Mouse (Mus musculus) left cerebral cortex, postnatal 4 days (tissue): ENCODE data around the gene Myadm. TPM values are rescaled to one million over a fixed set of nuclear protein-coding genes. Genes with fewer than 3 reads are reported as not detected.

Experiments used
- DNase-seq: peaks from one replicate; pipeline ENCODE4 v3.0.0-alpha.2; 2022
- intact Hi-C: fragments of 180-260 bp; cut with DNase I; formaldehyde crosslinking; loops from one replicate; pipeline ENCODE4 v1.15.1; 2025
- total RNA-seq, 2 experiments: library from RNA; stranded (reverse); gene quantifications; 2 replicates each; pipeline ENCODE4 v1.2.3; 2021

Myadm gene
- total RNA-seq, 2 experiments from 2014 or later: 34.6 to 35.9 TPM

DNA sequence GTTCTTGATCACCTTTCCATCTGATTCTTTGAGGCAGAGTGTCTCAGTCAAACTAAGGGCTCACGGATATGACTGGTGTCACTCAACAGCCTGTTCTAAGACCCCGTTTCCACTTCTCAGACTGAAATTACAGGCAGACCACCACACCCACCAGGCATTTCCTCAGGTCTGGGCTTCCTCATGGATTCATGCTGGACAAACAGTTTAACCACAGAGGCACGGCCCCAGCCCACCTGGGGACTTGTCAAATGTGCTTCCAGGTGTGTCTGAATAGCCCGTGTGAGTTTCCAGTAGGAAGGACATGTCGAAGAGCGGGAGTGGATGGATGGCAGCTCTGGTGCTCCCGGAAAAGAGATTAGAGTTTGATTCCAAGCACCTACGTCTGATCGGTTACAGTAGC lies 60.9 kb downstream of the Myadm start:
- DNase-seq: no peak
- intact Hi-C loops: no loop called here

Other genes with a start within 250 kb of the Myadm start
- not detected for gene AU018091, start 119.9 kb upstream of the Myadm start, total RNA-seq
- under 1 TPM; 0.06 to 0.08 TPM for gene Nlrp12, start 39.3 kb upstream of the Myadm start, total RNA-seq
- gene Prkcg, start 99 bp downstream of the Myadm start, total RNA-seq: 100 to 1,000 TPM in 1 of 2 experiments, 10 to 100 TPM in 1; 88.7 to 100 TPM
- gene Cacng7, start 43.9 kb downstream of the Myadm start, total RNA-seq: 100 to 1,000 TPM; 111 to 123 TPM
- gene Cacng8, start 101.6 kb downstream of the Myadm start, total RNA-seq: 100 to 1,000 TPM; 102 to 111 TPM
- 1 to 10 TPM in 1 of 2 experiments, under 1 TPM in 1; 0.91 to 1.2 TPM for gene Cacng6, start 135.1 kb downstream of the Myadm start, total RNA-seq
- gene Tarm1, start 213.5 kb downstream of the Myadm start, total RNA-seq: not detected